Mouse (Mus musculus): Measurements from ENCODE around the gene Alppl2.

DNA sequence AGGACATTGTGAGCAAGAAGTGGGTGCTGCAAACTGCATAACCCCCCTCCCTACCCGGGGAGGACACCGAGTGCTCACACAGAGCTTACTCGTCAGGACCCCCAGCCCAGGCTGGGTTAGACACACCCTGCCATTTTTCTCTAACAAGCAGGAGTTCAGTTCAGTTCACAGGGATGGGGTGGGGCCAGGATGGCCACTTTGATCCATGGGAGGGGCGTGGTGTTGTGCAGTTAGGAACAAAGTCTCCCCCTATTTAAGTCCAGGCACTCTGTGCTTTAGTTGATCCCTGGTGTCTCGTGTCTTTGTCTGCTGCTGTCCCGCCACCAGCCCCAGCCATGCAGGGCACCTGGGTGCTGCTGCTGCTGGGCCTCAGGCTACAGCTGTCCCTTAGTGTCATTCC lies 34.9 kb upstream of the Alppl2 start, which contains the start of gene Akp3:
- TF ChIP-seq POLR2A (IDR thresholded peaks at IDR 0.05; ENCODE audit: low read depth, low read length) (no peak), CTCF (IDR thresholded peaks at IDR 0.05; ENCODE audit: borderline replicate concordance, insufficient read depth, low read length) (no peak)

Data from embryonic fibroblast, embryonic 13.5 days (primary cell).